Mouse (Mus musculus) embryonic stem cell, embryonic (primary cell): ENCODE data around the gene A430005L14Rik.
"Not testable (repeated sequence)": the region's sequence is repeated elsewhere in the genome, so short reads cannot be mapped to it uniquely, and the experiment has no call there.

Source experiments
- CTCF ChIA-PET, 4 experiments: fragments of 300-600 bp in 2 of 4; fragments of 350-600 bp in 2 of 4; sonication (Branson Sonifier 250); formaldehyde crosslinking; loops; one replicate each; lab custom pipeline; 2022; ENCODE audit warnings: inconsistent platforms in 2 of 4; lab: Charles Lee
- POLR2A ChIA-PET, 4 experiments: fragments of 300-600 bp in 2 of 4; fragments of 350-600 bp in 2 of 4; sonication (Branson Sonifier 250); formaldehyde crosslinking; loops; one replicate each; lab custom pipeline; 2022; ENCODE audit warnings: antibody characterized with exemption in 4 of 4, inconsistent platforms in 1 of 4; lab: Charles Lee

Gene A430005L14Rik

GRCm38 (mm10) chr4:153956569-153957405 is at the start of gene A430005L14Rik:
Gene A430005L14Rik (plus strand): TSS chr4:153957237.
- POLR2A ChIA-PET: interaction anchor here (0.7 to 4.9 kb wide), 15 partner anchors 14 to 341 kb away, joined by 3 to 14 read pairs (median 3); partner anchors contain the start of genes Cep104 (in 2 of the 4), Dffb (in 2 of the 4) and Lrrc47 (in 2 of the 4)
- CTCF ChIA-PET: interaction anchor here in 1 of 4 experiments (1.5 kb wide), 1 partner anchor 114 kb away, joined by 3 read pairs; no protein-coding TSS in a partner anchor

GRCm38 (mm10) chr4:153907573-153907972 is 49.5 kb upstream of the A430005L14Rik start:
- POLR2A ChIA-PET: no interaction called here
- CTCF ChIA-PET: interaction anchor here in 2 of 4 experiments (0.6 to 0.9 kb wide), 2 partner anchors 9 to 1463 kb away, joined by 3 read pairs; no protein-coding TSS in a partner anchor

- POLR2A ChIA-PET: no interaction called here
- CTCF ChIA-PET: interaction anchor here in 3 of 4 experiments (0.5 to 1.3 kb wide), 12 partner anchors 12 to 1037 kb away, joined by 3 to 11 read pairs (median 3); no protein-coding TSS in a partner anchor
Measured at GRCm38 (mm10) chr4:153913635-153914034, 43.4 kb upstream of the A430005L14Rik start.

- POLR2A ChIA-PET: no interaction called here
- CTCF ChIA-PET: no interaction called here
Measured at GRCm38 (mm10) chr4:153917773-153918500, 39.1 kb upstream of the A430005L14Rik start.

- CTCF ChIA-PET: no interaction called here
Measured at GRCm38 (mm10) chr4:153920517-153921233, 36.4 kb upstream of the A430005L14Rik start.

GRCm38 (mm10) chr4:153922090-153922489 is 34.9 kb upstream of the A430005L14Rik start:
- POLR2A ChIA-PET, CTCF ChIA-PET: not testable (repeated sequence)

More at GRCm38 (mm10) chr4:153920517-153921233, 36.4 kb upstream of the A430005L14Rik start:
- POLR2A ChIA-PET: no interaction called here

GRCm38 (mm10) chr4:153928772-153929299 is 28.2 kb upstream of the A430005L14Rik start:
- ChIA-PET POLR2A (interaction anchor here in 3 of 4 experiments (0.5 to 1.3 kb wide), 4 partner anchors 14 to 332 kb away, joined by 3 read pairs; no protein-coding TSS in a partner anchor), CTCF (no interaction called here)

- POLR2A ChIA-PET: interaction anchor here in 2 of 4 experiments (0.6 to 1.3 kb wide), 2 partner anchors 13 to 317 kb away, joined by 3 read pairs; no protein-coding TSS in a partner anchor
Measured at GRCm38 (mm10) chr4:153929425-153929824, 27.6 kb upstream of the A430005L14Rik start.

GRCm38 (mm10) chr4:153929921-153930320 is 27.1 kb upstream of the A430005L14Rik start:
- CTCF ChIA-PET: no interaction called here
- POLR2A ChIA-PET: interaction anchor here in 1 of 4 experiments (1.1 to 1.3 kb wide), 2 partner anchors 12 to 231 kb away, joined by 3 read pairs; partner anchors contain the start of gene Tprgl

More at GRCm38 (mm10) chr4:153929425-153929824, 27.6 kb upstream of the A430005L14Rik start:
- CTCF ChIA-PET: no interaction called here

GRCm38 (mm10) chr4:153943243-153943642 is 13.8 kb upstream of the A430005L14Rik start:
- ChIA-PET CTCF (interaction anchor here in 1 of 4 experiments (1.2 kb wide), 1 partner anchor 459 kb away, joined by 4 read pairs; no protein-coding TSS in a partner anchor), POLR2A (interaction anchor here in 1 of 4 experiments (0.6 to 0.7 kb wide), 2 partner anchors 19 to 413 kb away, joined by 3 read pairs; no protein-coding TSS in a partner anchor)

GRCm38 (mm10) chr4:153944261-153944660 is 12.8 kb upstream of the A430005L14Rik start:
- ChIA-PET CTCF (interaction anchor here in 1 of 4 experiments (0.8 kb wide), 1 partner anchor 367 kb away, joined by 18 read pairs; no protein-coding TSS in a partner anchor), POLR2A (no interaction called here)

GRCm38 (mm10) chr4:153945741-153946140 is 11.3 kb upstream of the A430005L14Rik start:
- CTCF ChIA-PET: interaction anchor here in 2 of 4 experiments (0.6 to 0.9 kb wide), 2 partner anchors 38 to 765 kb away, joined by 3 to 7 read pairs; no protein-coding TSS in a partner anchor
- POLR2A ChIA-PET: interaction anchor here in 2 of 4 experiments (0.6 kb wide), 3 partner anchors 28 to 400 kb away, joined by 5 read pairs; no protein-coding TSS in a partner anchor

- CTCF ChIA-PET: no interaction called here
- POLR2A ChIA-PET: interaction anchor here in 1 of 4 experiments (1.2 kb wide), 1 partner anchor 69 kb away, joined by 3 read pairs; no protein-coding TSS in a partner anchor
Measured at GRCm38 (mm10) chr4:153950372-153950771, 6.7 kb upstream of the A430005L14Rik start.

- CTCF ChIA-PET: no interaction called here
Measured at GRCm38 (mm10) chr4:153951150-153951549, 5.9 kb upstream of the A430005L14Rik start.

GRCm38 (mm10) chr4:153951692-153952091 is 5.3 kb upstream of the A430005L14Rik start:
- ChIA-PET CTCF (no interaction called here), POLR2A (interaction anchor here in 1 of 4 experiments (1.4 kb wide), 1 partner anchor 60 kb away, joined by 4 read pairs; no protein-coding TSS in a partner anchor)

More at GRCm38 (mm10) chr4:153951150-153951549, 5.9 kb upstream of the A430005L14Rik start:
- POLR2A ChIA-PET: interaction anchor here in 1 of 4 experiments (1.4 kb wide), 1 partner anchor 61 kb away, joined by 4 read pairs; no protein-coding TSS in a partner anchor

GRCm38 (mm10) chr4:153955651-153956050 is 1.4 kb upstream of the A430005L14Rik start:
- ChIA-PET POLR2A (no interaction called here), CTCF (no interaction called here)
